Mouse (Mus musculus): ENCODE data around the gene Micall2.

DNA sequence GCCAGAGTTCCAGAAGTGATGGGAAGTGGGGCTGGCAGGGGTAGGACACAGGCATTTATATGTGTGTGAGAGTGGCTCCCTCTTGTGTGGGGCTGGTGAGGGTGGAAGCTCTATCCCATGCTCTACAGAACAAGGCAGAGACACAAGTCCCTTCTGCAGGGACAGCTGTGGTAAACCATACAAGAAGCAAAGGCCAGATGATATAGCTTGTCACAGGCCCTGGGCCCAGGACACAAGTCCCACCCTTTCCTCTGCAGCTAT, 60.5 kb downstream of the Micall2 start:
- TF ChIP-seq GATA1 (IDR thresholded peaks at IDR 0.05; ENCODE audit: low read length) (no peak), TAL1 (IDR thresholded peaks at IDR 0.05; ENCODE audit: low read length) (no peak)

Measured in erythroblast, embryonic 14.5 days (primary cell).